Mouse (Mus musculus) lung, adult 2 months (tissue): ENCODE results near the gene Micall1.

Experiments
- CTCF ChIP-seq: fragments of 200-500 bp; IDR thresholded peaks from 2 replicates; pipeline ENCODE4 v1.5.1; 2011; ENCODE audit warnings: mild to moderate bottlenecking, low read length, control low read depth; ENCODE audit not compliant: insufficient read depth
- POLR2A ChIP-seq: fragments of 200-500 bp; IDR thresholded peaks from 2 replicates; pipeline ENCODE4 v1.6.1; 2011; ENCODE audit warnings: low read depth, mild to moderate bottlenecking, control low read depth, low read length, borderline replicate concordance; ENCODE audit errors: extremely low read depth

DNA sequence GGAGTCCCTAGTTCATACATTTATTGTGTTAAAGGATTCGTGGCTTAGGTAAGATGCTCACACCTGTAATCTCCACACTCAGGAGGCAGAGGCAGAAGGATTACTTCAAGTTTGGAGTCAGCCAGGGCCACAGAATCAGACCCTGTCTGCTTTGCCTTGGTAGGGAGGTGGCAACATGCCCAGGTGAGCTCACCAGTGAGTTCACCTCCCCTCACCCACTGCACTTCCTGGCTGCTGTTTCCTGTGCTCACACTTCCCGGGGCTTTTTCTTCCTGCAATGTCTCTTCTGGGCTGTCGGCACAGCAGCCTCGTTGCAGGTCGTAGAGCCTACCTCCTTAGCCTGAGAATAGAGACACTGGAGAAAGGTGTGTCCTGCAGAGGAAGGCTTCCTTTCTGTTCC is 6.6 kb downstream of the Micall1 start:
- TF ChIP-seq CTCF = no peak
- TF ChIP-seq POLR2A = no peak
